Mouse (Mus musculus) C2C12 (cell line): ENCODE measurements around the gene Slc2a2.

Experiments used
- CEBPB ChIP-seq: IDR thresholded peaks from one replicate; pipeline ENCODE4 v1.6.1; 2011; ENCODE audit warnings: low read depth, mild to moderate bottlenecking, control low read depth, moderate library complexity
- CTCF ChIP-seq: IDR thresholded peaks from one replicate; pipeline ENCODE4 v1.5.1; 2011; ENCODE audit not compliant: control insufficient read depth, insufficient read depth, insufficient read length
- FOSL1 ChIP-seq: IDR thresholded peaks from one replicate; pipeline ENCODE4 v1.8.0; 2011; ENCODE audit warnings: mild to moderate bottlenecking, low read length; ENCODE audit not compliant: poor library complexity, insufficient read depth, severe bottlenecking
- MAX ChIP-seq: IDR thresholded peaks from one replicate; pipeline ENCODE4 v1.6.1; 2011; ENCODE audit warnings: mild to moderate bottlenecking, control low read depth
- MYOD1 ChIP-seq: IDR thresholded peaks from one replicate; pipeline ENCODE4 v1.6.1; 2011; ENCODE audit warnings: low read depth; ENCODE audit not compliant: control insufficient read depth, insufficient read length
- USF1 ChIP-seq: IDR thresholded peaks from one replicate; pipeline ENCODE4 v1.6.1; 2011; ENCODE audit warnings: low read depth, mild to moderate bottlenecking, control low read depth, moderate library complexity

GRCm38 (mm10) chr3:28726356-28726755 lies 28.7 kb downstream of the Slc2a2 start:
- TF ChIP-seq CTCF, result no peak
- TF ChIP-seq MAX, result no peak
- TF ChIP-seq MYOD1, result no peak
- no peak for TF ChIP-seq USF1
- TF ChIP-seq CEBPB, result no peak
- no peak for TF ChIP-seq FOSL1
